Comparison of ENCODE assay signal across 8 mouse cellular contexts in the genomic region with DNA sequence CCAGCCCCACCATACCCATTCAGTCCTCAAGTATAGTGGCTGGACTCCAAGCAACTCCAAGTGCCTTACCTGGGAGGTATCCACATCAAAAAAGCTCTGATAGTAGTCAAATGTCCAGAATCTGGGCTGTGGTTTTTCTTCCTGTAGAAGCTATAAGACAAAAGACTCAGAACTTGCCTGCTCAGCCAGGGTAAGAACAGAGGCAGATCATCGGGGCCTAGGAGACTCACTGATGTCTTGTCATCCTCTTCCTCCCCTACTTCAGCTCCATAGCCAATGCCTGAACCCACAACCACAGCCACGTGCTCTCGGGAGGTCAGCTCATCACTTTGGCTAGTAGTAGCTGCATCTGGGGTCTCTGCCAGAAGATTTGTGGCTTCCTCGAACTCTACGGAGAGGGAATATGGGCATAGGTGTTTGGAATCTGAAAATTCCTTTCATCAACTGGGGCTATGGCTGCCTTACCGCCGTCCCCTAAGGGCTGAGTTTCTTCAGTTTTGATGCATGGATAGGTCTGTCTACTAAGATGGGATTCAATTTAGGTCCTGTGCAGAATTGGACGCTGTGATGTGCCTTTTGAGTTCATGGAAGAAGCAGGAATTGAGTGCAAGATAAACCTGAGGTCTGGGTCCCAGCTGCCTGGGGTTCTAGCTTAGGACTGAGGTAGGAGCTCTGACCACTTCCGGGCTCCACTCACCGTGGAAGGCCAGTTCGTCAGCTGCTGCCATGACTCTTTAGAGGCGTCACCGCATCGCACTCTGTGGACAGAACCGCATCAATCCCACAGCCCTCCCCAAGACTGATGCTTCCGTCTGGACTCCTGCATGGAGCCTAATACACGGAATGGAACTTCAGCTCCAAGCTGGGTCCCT. TPM values are rescaled to one million over a fixed set of nuclear protein-coding genes. Genes with fewer than 3 reads are reported as not detected.
DNase-seq lines count a peak whose midpoint lies in the region; ATAC-seq and TF ChIP-seq lines count a peak whose summit lies in the region.

No protein-coding gene starts in this region.

- TF ChIP-seq CTCF in E14TG2a.4 (conservative IDR thresholded peaks at IDR 0.05; ENCODE audit: low read length): no peak

- WGBS in heart, embryonic 13.5 days: 19% methylated on average over 17 of the region's 17 CpGs
- 23% methylated on average over 17 of the region's 17 CpGs for WGBS in forebrain, embryonic 10.5 days
- 17% methylated on average over 17 of the region's 17 CpGs for WGBS in liver, embryonic 11.5 days
- 16% methylated on average over 17 of the region's 17 CpGs for WGBS in stomach, embryonic 15.5 days

- H3K4me2 ChIP-seq in heart, embryonic 13.5 days: peak overlapping the region; percentile 99
- peak overlapping the region; percentile 98 for H3K4me2 ChIP-seq in liver, embryonic 11.5 days
- H3K4me2 ChIP-seq in stomach, embryonic 15.5 days: peak overlapping the region; percentile 92

- H3K27ac ChIP-seq in heart, embryonic 13.5 days (replicated peaks): peak overlapping the region; percentile 46; the same call in 1 of the 2 replicates
- H3K27ac ChIP-seq in forebrain, embryonic 10.5 days: peak overlapping the region; percentile 88
- H3K27ac ChIP-seq in liver, embryonic 11.5 days (ENCODE audit: low read depth, low read length): peak overlapping the region; percentile 1
- peak overlapping the region; percentile 46; the same call in 1 of the 2 replicates for H3K27ac ChIP-seq in stomach, embryonic 15.5 days

- H3K9ac ChIP-seq in heart, embryonic 13.5 days: peak overlapping the region; percentile 91
- peak overlapping the region; percentile 93 for H3K9ac ChIP-seq in liver, embryonic 11.5 days (ENCODE audit: low read depth, low read length)
- peak overlapping the region; percentile 44; the same call in 1 of the 2 replicates for H3K9ac ChIP-seq in stomach, embryonic 15.5 days

- H3K4me3 ChIP-seq in heart, embryonic 13.5 days: peak overlapping the region; percentile 96
- peak overlapping the region; percentile 97 for H3K4me3 ChIP-seq in E14TG2a.4 (replicated peaks; ENCODE audit: low read length)
- peak overlapping the region; percentile 98 for H3K4me3 ChIP-seq in forebrain, embryonic 10.5 days
- H3K4me3 ChIP-seq in liver, embryonic 11.5 days (ENCODE audit: low read depth, low read length): peak overlapping the region; percentile 97
- H3K4me3 ChIP-seq in stomach, embryonic 15.5 days (replicated peaks): peak overlapping the region; percentile 82

- no peak for DNase-seq in heart, postnatal 4 days
- DNase-seq in forebrain, embryonic 10.5 days (ENCODE audit: extremely low spot score, low spot score): no peak
- DNase-seq in liver, embryonic 11.5 days (ENCODE audit: low spot score): no peak
- no peak for DNase-seq in ovary, postnatal 14 days (ENCODE audit: low spot score)
- no peak for DNase-seq in gastrocnemius, adult 18-20 months (ENCODE audit: low spot score)

- peaks cover 69% of the 10 kb centered on the region for H3K36me3 ChIP-seq in heart, embryonic 13.5 days
- H3K36me3 ChIP-seq in E14TG2a.4 (ENCODE audit: insufficient read depth, low read length): peaks cover 82% of the 10 kb centered on the region
- peaks cover 67% of the 10 kb centered on the region for H3K36me3 ChIP-seq in forebrain, embryonic 10.5 days (replicated peaks)
- peaks cover 32% of the 10 kb centered on the region for H3K36me3 ChIP-seq in liver, embryonic 11.5 days (ENCODE audit: control insufficient read depth, insufficient read depth, low read length)
- peaks cover 34% of the 10 kb centered on the region for H3K36me3 ChIP-seq in stomach, embryonic 15.5 days

- H3K4me1 ChIP-seq in heart, embryonic 13.5 days: peaks cover 28% of the 10 kb centered on the region
- peaks cover 66% of the 10 kb centered on the region for H3K4me1 ChIP-seq in E14TG2a.4 (replicated peaks; ENCODE audit: low read depth, low read length)
- H3K4me1 ChIP-seq in forebrain, embryonic 10.5 days: peaks cover 37% of the 10 kb centered on the region
- peaks cover 16% of the 10 kb centered on the region for H3K4me1 ChIP-seq in liver, embryonic 11.5 days (replicated peaks; ENCODE audit: control insufficient read depth, insufficient read depth, low read length)
- peaks cover 14% of the 10 kb centered on the region for H3K4me1 ChIP-seq in stomach, embryonic 15.5 days

- no peaks in the 10 kb centered on the region for H3K9me3 ChIP-seq in heart, embryonic 13.5 days
- H3K9me3 ChIP-seq in E14TG2a.4 (ENCODE audit: low read length): no peaks in the 10 kb centered on the region
- no peaks in the 10 kb centered on the region for H3K9me3 ChIP-seq in forebrain, embryonic 10.5 days
- no peaks in the 10 kb centered on the region for H3K9me3 ChIP-seq in liver, embryonic 11.5 days (ENCODE audit: control insufficient read depth, low read length)
- H3K9me3 ChIP-seq in stomach, embryonic 15.5 days: no peaks in the 10 kb centered on the region

- ATAC-seq in heart, embryonic 13.5 days (ENCODE audit: extremely low read depth, insufficient number of reproducible peaks, low FRiP score, low TSS enrichment): peak; percentile 33
- ATAC-seq in liver, embryonic 11.5 days (replicated peaks; ENCODE audit: low FRiP score): peak; percentile 62
- peak; percentile 63 for ATAC-seq in stomach, embryonic 15.5 days (ENCODE audit: insufficient read depth, low FRiP score, low read depth)

- H3K27me3 ChIP-seq in heart, embryonic 13.5 days (replicated peaks): no peaks in the 10 kb centered on the region
- no peaks in the 10 kb centered on the region for H3K27me3 ChIP-seq in E14TG2a.4 (ENCODE audit: insufficient read depth, low read length)
- H3K27me3 ChIP-seq in forebrain, embryonic 10.5 days (ENCODE audit: poor library complexity, severe bottlenecking): no peaks in the 10 kb centered on the region
- no peaks in the 10 kb centered on the region for H3K27me3 ChIP-seq in liver, embryonic 11.5 days (replicated peaks; ENCODE audit: control insufficient read depth, insufficient read depth, low read length)
- H3K27me3 ChIP-seq in stomach, embryonic 15.5 days (replicated peaks): no peaks in the 10 kb centered on the region

RNA-seq across cellular contexts. Expression of a gene that starts 0.5 kb away (rescaled TPM):
- polyA plus RNA-seq in heart, embryonic 13.5 days (2015; fragmentation: Nextera tagmentation; extraction: Ambion mirVana): 23.1 and 25.2 TPM in 2 replicates
- 10 to 100 TPM; 32.3 to 36.4 TPM for total RNA-seq in heart, postnatal 4 days (2021)
- polyA plus RNA-seq in forebrain, embryonic 10.5 days (2016; fragmentation: Nextera tagmentation; extraction: Ambion mirVana): 31.4 and 32.3 TPM in 2 replicates
- 35.2 and 41.5 TPM in 2 replicates for polyA plus RNA-seq in liver, embryonic 11.5 days (2014; fragmentation: Nextera tagmentation; extraction: Ambion mirVana)
- polyA plus RNA-seq in stomach, embryonic 15.5 days (2015; fragmentation: Nextera tagmentation; extraction: Ambion mirVana): 25.4 and 29.9 TPM in 2 replicates
- 10 to 100 TPM; 45.7 to 46.6 TPM for total RNA-seq in gastrocnemius, adult 18-20 months (2021)

RNA-seq across cellular contexts. Expression of a gene that starts 0.6 kb away (rescaled TPM):
- 15.2 and 16.6 TPM in 2 replicates for polyA plus RNA-seq in heart, embryonic 13.5 days (2015; fragmentation: Nextera tagmentation; extraction: Ambion mirVana)
- 1 to 10 TPM; 6.6 to 7.7 TPM for total RNA-seq in heart, postnatal 4 days (2021)
- polyA plus RNA-seq in forebrain, embryonic 10.5 days (2016; fragmentation: Nextera tagmentation; extraction: Ambion mirVana): 19.0 and 20.4 TPM in 2 replicates
- 15.5 and 16.5 TPM in 2 replicates for polyA plus RNA-seq in liver, embryonic 11.5 days (2014; fragmentation: Nextera tagmentation; extraction: Ambion mirVana)
- 31.3 and 33.8 TPM in 2 replicates for polyA plus RNA-seq in stomach, embryonic 15.5 days (2015; fragmentation: Nextera tagmentation; extraction: Ambion mirVana)
- total RNA-seq in gastrocnemius, adult 18-20 months (2021): 1 to 10 TPM; 5.3 to 5.6 TPM

RNA-seq across cellular contexts. Expression of a gene that starts 23.9 kb away (rescaled TPM):
- 56.1 and 57.9 TPM in 2 replicates for polyA plus RNA-seq in heart, embryonic 13.5 days (2015; fragmentation: Nextera tagmentation; extraction: Ambion mirVana)
- total RNA-seq in heart, postnatal 4 days (2021): 10 to 100 TPM; 74.5 to 80.1 TPM
- polyA plus RNA-seq in forebrain, embryonic 10.5 days (2016; fragmentation: Nextera tagmentation; extraction: Ambion mirVana): 147 and 149 TPM in 2 replicates
- 86.1 and 86.6 TPM in 2 replicates for polyA plus RNA-seq in liver, embryonic 11.5 days (2014; fragmentation: Nextera tagmentation; extraction: Ambion mirVana)
- 68.7 and 74.3 TPM in 2 replicates for polyA plus RNA-seq in stomach, embryonic 15.5 days (2015; fragmentation: Nextera tagmentation; extraction: Ambion mirVana)
- total RNA-seq in gastrocnemius, adult 18-20 months (2021): 10 to 100 TPM; 38.6 to 42.1 TPM

RNA-seq across cellular contexts. Expression of a gene that starts 45.4 kb away (rescaled TPM):
- 25.9 and 27.9 TPM in 2 replicates for polyA plus RNA-seq in heart, embryonic 13.5 days (2015; fragmentation: Nextera tagmentation; extraction: Ambion mirVana)
- 10 to 100 TPM; 70.5 to 79.0 TPM for total RNA-seq in heart, postnatal 4 days (2021)
- polyA plus RNA-seq in forebrain, embryonic 10.5 days (2016; fragmentation: Nextera tagmentation; extraction: Ambion mirVana): 58.3 and 59.8 TPM in 2 replicates
- 54.9 TPM in 2 replicates for polyA plus RNA-seq in liver, embryonic 11.5 days (2014; fragmentation: Nextera tagmentation; extraction: Ambion mirVana)
- 40.0 and 51.1 TPM in 2 replicates for polyA plus RNA-seq in stomach, embryonic 15.5 days (2015; fragmentation: Nextera tagmentation; extraction: Ambion mirVana)
- total RNA-seq in gastrocnemius, adult 18-20 months (2021): 10 to 100 TPM; 55.5 to 66.5 TPM

Comparison
In these comparisons a context has a peak if more than half of its experiments do, and no peak if none do; other contexts are left out.
1. H3K27ac ChIP-seq: peak in every context shown above with its lines; median percentile 88 in forebrain, embryonic 10.5 days; 46 in heart, embryonic 13.5 days; 46 in stomach, embryonic 15.5 days; 1 in liver, embryonic 11.5 days.